Mouse (Mus musculus): ENCODE data around the gene Smco2.

DNA sequence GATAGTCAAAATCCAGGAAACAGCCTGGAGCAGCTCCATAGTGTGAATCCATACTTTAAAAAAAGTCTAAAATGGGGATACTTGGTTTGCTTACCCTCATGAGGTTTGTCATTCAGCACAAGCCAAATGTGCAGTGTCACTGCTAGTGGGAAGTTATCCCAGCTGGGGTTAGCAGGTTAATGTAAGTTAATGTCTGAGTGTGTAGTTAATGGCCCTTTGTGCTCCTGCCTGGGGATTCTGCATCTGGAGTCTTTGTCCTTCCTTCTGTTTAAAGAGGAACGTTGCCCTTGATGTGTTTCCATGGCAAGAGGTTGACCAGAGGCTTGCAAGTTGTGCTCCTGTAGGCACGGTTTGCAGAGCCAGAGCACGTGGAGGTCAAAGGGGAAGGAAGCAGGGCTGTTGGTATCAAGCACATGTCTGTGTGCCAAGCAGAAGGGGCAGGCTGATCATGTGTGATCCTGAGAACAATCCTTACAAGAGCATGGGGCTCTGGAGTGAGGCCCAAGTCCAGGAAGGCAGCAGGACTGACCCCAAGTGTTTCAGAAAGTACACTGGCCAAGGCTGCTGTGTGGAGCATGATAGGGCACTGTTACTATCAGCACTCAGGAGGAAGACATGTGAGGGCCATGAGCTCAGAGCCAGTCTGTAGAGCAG is 63.1 kb downstream of the Smco2 start:
- no peak for TF ChIP-seq CTCF (IDR thresholded peaks at IDR 0.05)
- no peak for TF ChIP-seq POLR2A (IDR thresholded peaks at IDR 0.05; ENCODE audit: insufficient read depth, low read depth, low read length)
- 0 out of 2 replicates have a peak, but pooled peaks have one; percentile 24 for TF ChIP-seq EP300 (IDR thresholded peaks at IDR 0.05; ENCODE audit: insufficient read depth, low read depth, low read length)
